Mouse (Mus musculus) forelimb bud, embryonic 11.5 days (tissue): Measurements from ENCODE around the gene Nomo1.

Experiments
- DNase-seq: peaks from one replicate; pipeline ENCODE4 v3.0.0-alpha.2; 2012; ENCODE audit warnings: low read depth, low spot score

Nomo1 gene

GRCm38 (mm10) chr7:46033109-46033869 lies at the start of gene Nomo1:
Gene Nomo1, plus strand, starts transcription at chr7:46033698.
- DNase-seq = peak; percentile 98

- DNase-seq = no peak
These were observed 46.6 kb upstream of the Nomo1 start for GRCm38 (mm10) chr7:45986893-45987292.

DNA sequence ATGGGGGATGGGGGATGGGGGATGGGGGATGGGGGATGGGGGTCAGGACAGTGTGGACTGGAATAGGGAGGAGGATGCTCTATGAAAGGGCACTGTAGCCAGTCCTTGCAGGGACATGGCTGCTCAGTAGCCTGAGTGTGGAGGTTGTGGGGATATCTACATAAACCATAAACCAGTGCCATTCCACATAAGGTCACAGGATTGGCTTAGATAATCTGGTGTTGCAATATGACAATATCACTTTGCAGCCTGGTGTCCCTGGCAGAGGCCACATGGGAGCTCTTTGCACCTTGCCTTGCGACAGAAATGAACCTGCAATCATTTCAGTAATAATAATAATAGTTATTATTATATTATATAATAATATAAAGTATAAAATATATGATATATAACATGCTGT lies 45.2 kb upstream of the Nomo1 start:
- no peak for DNase-seq

DNA sequence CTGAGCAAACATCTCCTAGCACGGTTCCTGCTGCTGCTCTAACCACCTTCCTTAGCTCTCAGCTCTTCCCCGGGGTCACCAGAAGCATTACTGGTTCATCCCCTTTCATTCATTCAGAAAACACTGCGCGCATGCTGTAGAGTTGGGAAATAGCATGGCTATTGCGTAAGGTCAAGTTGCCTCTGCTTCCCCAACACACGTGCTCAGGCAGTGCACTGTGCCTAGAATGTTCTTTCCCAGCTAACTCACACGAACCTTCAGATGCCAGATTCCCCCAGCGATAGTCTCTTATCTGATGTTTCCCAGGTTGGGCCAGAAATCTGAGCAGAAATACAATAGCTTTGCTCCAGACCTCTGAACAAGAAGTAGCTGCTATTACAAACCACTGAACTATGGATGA lies 41.0 kb upstream of the Nomo1 start:
- no peak for DNase-seq

- no peak for DNase-seq
These were observed 32.9 kb upstream of the Nomo1 start for GRCm38 (mm10) chr7:46000577-46000976.

GRCm38 (mm10) chr7:46002748-46003147 lies 30.8 kb upstream of the Nomo1 start:
- no peak for DNase-seq

DNA sequence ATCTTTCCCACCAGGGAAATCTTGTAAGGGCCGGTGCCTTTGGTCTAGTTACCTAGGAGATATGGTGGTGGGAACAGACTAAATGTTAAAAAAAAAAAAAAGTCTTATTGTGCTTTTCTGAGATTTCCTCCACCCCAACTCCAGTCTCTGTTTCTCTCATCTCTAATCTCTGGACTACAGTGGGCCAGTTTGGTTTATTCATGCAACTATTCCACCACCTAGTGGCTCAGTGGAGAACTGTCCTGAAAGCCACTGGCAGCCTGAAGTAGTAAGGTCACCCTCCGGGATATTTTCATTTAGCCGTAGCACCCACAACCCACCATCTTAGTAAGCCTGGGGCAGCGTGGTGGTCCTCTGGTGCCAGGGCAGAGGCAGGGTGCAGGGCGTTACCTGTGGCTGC lies 23.9 kb upstream of the Nomo1 start:
- peak; percentile 77 for DNase-seq

DNA sequence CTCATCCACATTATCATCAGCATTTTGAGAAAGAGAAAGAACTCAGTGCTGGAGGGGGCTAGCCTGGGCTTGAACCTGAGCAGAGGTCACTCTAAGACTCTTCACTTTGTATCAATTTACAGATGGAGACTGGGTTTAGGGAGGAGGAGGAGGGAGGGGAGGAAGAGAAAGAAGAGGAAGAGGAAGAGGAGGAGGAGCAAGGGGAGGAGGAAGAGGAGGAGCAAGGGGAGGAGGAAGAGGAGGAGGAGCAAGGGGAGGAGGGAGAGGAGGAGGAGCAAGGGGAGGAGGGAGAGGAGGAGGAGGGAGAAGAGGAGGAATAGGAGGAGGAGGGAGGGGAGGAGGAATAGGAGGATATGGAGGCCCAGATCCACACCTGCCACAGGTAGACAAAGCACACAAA lies 21.4 kb upstream of the Nomo1 start:
- DNase-seq = no peak

- peak; percentile 67 for DNase-seq
These were observed 20.1 kb upstream of the Nomo1 start for GRCm38 (mm10) chr7:46013266-46014010.

DNA sequence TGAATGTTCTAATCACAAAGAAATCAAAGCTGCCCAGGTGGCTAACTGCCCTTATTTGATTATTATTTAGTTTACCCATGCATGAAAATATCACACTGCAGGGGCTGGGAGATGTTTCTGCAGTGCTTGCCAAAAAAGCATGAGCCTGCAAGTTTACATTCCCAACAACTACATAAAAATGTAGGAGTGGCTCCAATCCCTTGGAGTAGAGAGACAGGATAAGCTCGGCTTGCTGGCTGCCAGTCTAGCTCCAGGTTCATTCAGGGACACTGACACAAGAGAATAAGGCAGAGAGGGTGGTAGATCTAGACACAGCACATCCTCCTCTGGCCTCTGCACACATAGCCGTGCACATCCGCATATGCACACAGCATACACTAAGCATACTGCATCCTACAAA lies 13.9 kb upstream of the Nomo1 start:
- no peak for DNase-seq

DNA sequence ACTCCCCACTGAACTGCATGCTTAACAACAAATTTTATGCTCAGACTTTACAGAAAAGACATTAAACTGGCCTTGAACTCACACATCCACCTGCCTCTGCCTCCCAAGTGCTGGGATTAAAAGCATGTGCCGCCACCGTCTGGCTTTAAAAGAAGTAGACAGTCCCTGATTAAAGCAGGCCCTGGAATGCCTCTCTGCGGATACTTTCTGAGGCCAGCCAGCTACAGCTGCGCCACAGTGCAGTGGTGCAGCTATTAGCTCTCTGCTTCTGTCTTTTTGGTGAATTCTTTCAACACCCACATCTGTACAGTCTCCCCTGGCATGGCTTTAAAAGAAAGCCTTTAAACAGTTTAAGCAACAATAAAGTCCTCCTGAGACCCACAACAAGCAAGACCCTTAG lies 11.5 kb upstream of the Nomo1 start:
- peak; percentile 68 for DNase-seq

- DNase-seq = no peak
These were observed 8.1 kb upstream of the Nomo1 start for GRCm38 (mm10) chr7:46025436-46025835.

DNA sequence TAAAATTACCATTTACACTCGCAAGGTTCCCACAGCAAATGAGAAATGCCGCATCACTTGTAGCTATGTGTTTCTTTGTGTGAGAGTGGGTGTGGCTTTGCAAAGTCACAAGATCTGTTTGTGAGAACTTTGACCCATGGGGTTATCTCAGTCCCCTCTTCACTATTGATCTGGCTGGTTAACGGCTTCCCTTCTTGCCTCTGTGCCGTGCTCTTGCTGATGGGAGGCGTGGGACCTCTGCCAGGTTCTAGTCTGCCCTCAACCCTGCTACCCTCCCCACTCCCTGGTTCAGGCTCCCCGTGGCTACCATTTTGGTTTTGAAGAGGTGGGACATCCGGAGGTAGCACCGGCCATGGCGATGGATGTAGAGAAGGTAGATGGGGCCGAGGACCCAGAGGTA lies 4.8 kb upstream of the Nomo1 start:
- DNase-seq = no peak

DNA sequence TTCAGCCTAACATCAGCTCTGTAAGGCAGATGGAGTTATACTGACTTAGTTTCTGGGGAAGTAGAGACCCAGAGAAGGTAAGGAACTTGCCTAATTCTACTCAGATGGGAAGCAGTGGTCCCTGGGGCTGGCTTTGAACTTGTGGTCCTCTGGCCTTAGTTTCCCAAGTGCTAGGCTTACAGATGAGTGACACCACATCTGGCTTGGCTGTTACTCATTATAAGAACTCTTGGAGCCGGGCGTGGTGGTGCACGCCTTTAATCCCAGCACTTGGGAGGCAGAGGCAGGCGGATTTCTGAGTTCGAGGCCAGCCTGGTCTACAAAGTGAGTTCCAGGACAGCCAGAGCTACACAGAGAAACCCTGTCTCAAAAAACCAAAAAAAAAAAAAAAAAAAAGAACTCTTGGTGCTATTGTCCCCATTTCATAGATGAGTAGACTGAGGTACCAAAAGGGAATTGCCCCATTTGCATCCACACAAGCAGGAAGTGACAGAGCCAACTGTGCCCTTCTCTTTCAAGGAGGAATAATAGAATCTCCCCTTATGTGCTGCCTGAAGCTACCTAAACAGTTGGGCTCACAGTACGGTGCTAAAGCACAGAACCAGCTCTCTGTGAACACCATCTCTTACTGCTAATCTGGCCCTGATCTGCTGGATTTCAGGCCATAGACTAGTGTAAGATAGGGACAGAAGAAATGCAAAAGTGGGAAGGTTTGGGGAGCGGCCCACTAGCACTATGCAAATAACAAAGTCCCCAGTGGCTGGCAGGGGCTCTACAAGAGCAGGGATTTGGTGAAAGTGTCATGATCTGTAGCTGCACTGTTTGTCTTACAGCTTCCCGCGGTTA lies 4.0 kb upstream of the Nomo1 start:
- no peak for DNase-seq

DNA sequence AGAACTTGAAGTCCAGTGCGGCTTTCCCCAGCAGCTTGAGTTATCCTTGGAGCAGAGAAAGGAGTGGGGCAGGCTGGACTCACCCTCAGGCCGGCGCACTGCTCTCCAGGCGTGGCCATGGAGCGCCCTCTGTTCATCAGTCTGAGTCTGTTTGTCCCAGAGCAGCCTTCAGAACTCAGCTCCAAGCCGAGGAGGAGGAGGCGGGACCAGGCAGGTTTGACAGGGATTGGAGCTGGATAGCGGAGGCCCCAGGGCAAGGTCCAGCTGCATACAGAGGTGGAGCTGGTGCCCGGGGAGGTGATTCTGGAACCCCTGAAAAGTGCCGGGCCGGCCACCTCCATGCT lies 3.4 kb upstream of the Nomo1 start, which contains the start of gene Abcc6:
Gene Abcc6, minus strand, starts transcription at position 158 of the 344 bp plus-strand sequence.
- DNase-seq = no peak

GRCm38 (mm10) chr7:46031075-46031474 lies 2.4 kb upstream of the Nomo1 start:
- no peak for DNase-seq

GRCm38 (mm10) chr7:46033870-46034337 lies 406 bp downstream of the Nomo1 start:
- no peak for DNase-seq

DNA sequence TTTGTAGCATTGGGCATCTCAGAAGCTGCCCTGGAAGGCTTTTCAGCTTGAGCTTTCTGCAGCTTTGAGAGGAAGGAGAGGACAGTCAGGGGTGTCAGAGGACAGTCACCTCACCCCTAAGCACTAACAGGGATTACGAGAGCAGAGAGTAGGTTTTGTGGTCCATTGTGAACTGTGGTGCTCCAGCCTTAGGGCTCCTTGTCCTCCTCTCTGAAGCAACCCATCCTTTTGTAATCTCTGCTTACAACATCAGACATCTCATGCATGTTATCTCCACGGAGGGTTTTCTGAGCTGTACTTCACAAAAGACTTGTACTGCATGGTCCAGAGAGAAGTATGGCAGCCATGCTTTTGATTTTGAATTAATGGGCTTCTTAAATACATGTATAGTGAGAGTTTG lies 1.5 kb downstream of the Nomo1 start:
- DNase-seq = no peak

GRCm38 (mm10) chr7:46035468-46035867 lies 2.0 kb downstream of the Nomo1 start:
- DNase-seq = no peak

GRCm38 (mm10) chr7:46037433-46037832 lies 3.9 kb downstream of the Nomo1 start:
- no peak for DNase-seq

DNA sequence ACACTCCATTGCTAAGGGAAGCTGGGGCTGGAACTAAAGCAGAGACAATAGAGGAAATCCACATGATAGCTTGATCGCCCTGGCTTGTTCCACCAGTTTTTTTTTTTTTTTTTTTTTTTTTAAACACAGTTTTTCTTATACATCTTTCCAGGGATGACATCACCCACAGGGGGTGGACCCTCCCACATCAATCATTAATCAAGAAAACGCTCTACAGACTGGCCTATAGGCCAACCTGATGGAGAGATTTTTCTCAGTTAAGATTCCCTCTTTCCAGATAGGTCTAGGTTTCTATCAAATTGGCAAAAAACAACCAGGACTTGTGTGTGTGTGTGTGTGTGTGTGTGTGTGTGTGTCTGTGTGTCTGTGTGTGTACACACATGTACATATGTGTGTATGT lies 6.4 kb downstream of the Nomo1 start:
- DNase-seq = no peak

GRCm38 (mm10) chr7:46044106-46044505 lies 10.6 kb downstream of the Nomo1 start:
- DNase-seq = no peak
